In genomic region chr7:75538513-75538912, GRCm38 (mm10) we compare ENCODE assay signal across 20 mouse cellular contexts.
DNase-seq lines count a peak whose midpoint lies in the region; ATAC-seq lines count a peak whose summit lies in the region.
"Had no signal": no experiment of that assay in that cellular context is flagged by ENCODE, and none has a peak within 500 bp of the region (broad histone marks: within the 10 kb centered on the region; RNA-seq: fewer than 3 reads in every experiment).

No protein-coding gene starts in this region.

- ATAC-seq in cerebellum, adult (ENCODE audit: insufficient number of reproducible peaks, low FRiP score, low TSS enrichment), result no peak
- ATAC-seq: forebrain, embryonic 16.5 days; intestine, postnatal 0 days; midbrain, embryonic 15.5 days had no signal

- peak; percentile 77 for DNase-seq in heart, adult 11 months
- DNase-seq in heart, adult 9 months (ENCODE audit: low spot score in 2 of 2), result no peak
- DNase-seq in layer of hippocampus, adult 11-12 months (ENCODE audit: low spot score), result peak; percentile 39
- no peak for DNase-seq in layer of hippocampus, adult 9-10 months (ENCODE audit: low spot score)
- DNase-seq in layer of hippocampus, adult 9-11 months, result peak; percentile 45
- DNase-seq in cerebellum, postnatal 36 days, result no peak
- DNase-seq: adrenal gland, adult 8-10 months; cerebellum, adult 11 months; cerebellum, adult 9-10 months; gastrocnemius, adult 2 months; gastrocnemius, postnatal 36 days; liver, embryonic 13.5 days; lung, adult 18-20 months; lung, postnatal 10 days; right cerebral cortex, postnatal 25 days; thymus, postnatal 14 days had no signal

Comparison
In these comparisons a context has a peak if more than half of its experiments do, and no peak if none do; other contexts are left out.
1. DNase-seq: peak in heart, adult 11 months (single experiment), layer of hippocampus, adult 11-12 months (single experiment) and layer of hippocampus, adult 9-11 months (single experiment); none in heart, adult 9 months (0 of 2), layer of hippocampus, adult 9-10 months (single experiment) and cerebellum, postnatal 36 days (0 of 2).